Mouse (Mus musculus): ENCODE measurements around the gene Zfp62. TPM values are rescaled to one million over a fixed set of nuclear protein-coding genes. Genes with fewer than 3 reads are reported as not detected.
A peak's percentile ranks its signal among the peaks of the same experiment; 100 is the strongest.

The Zfp62 gene
- polyA plus RNA-seq, 1 experiment from 2014 or later = 28.7 TPM

- Histone ChIP-seq H3K4me3 (no peak overlapping the region), H3K9me3 (no peaks in the 10 kb centered on the region), H3K4me1 (replicated peaks) (no peaks in the 10 kb centered on the region), H3K27me3 (ENCODE audit: insufficient read depth, poor library complexity, severe bottlenecking) (no peaks in the 10 kb centered on the region), H3K27ac (no peak overlapping the region), H3K36me3 (peaks cover 48% of the 10 kb centered on the region)
- WGBS = 94% methylated on average over 2 of the region's 2 CpGs
- DNase-seq (ENCODE audit: low spot score) = no peak
Measured at GRCm38 (mm10) chr11:49219271-49219670, 16.2 kb downstream of the Zfp62 start.

GRCm38 (mm10) chr11:49224455-49224854 is 21.4 kb downstream of the Zfp62 start:
- WGBS = 76% methylated on average over 1 of the region's 1 CpGs
- Histone ChIP-seq H3K36me3 (0 out of 2 replicates have a peak, but pooled peaks cover 3% of the 10 kb centered on the region), H3K4me3 (no peak overlapping the region), H3K27ac (no peak overlapping the region), H3K9me3 (no peaks in the 10 kb centered on the region), H3K27me3 (ENCODE audit: insufficient read depth, poor library complexity, severe bottlenecking) (no peaks in the 10 kb centered on the region), H3K4me1 (replicated peaks) (no peaks in the 10 kb centered on the region)
- no peak for DNase-seq (ENCODE audit: low spot score)

- WGBS = 75% methylated on average over 3 of the region's 3 CpGs
- no peak overlapping the region for H3K4me3 ChIP-seq
- no peaks in the 10 kb centered on the region for H3K36me3 ChIP-seq
- no peak overlapping the region for H3K27ac ChIP-seq
- H3K4me1 ChIP-seq (replicated peaks) = no peaks in the 10 kb centered on the region
- H3K27me3 ChIP-seq (ENCODE audit: insufficient read depth, poor library complexity, severe bottlenecking) = no peaks in the 10 kb centered on the region
- DNase-seq (ENCODE audit: low spot score) = no peak
- H3K9me3 ChIP-seq = no peaks in the 10 kb centered on the region
Measured at GRCm38 (mm10) chr11:49232781-49233180, 29.7 kb downstream of the Zfp62 start.

- Histone ChIP-seq H3K4me3 (no peak overlapping the region), H3K9me3 (no peaks in the 10 kb centered on the region), H3K27me3 (ENCODE audit: insufficient read depth, poor library complexity, severe bottlenecking) (no peaks in the 10 kb centered on the region), H3K36me3 (no peaks in the 10 kb centered on the region), H3K4me1 (replicated peaks) (no peaks in the 10 kb centered on the region), H3K27ac (no peak overlapping the region)
- DNase-seq (ENCODE audit: low spot score) = no peak
- WGBS = 74% methylated on average over 3 of the region's 3 CpGs
Measured at GRCm38 (mm10) chr11:49235459-49236207, 32.5 kb downstream of the Zfp62 start.

GRCm38 (mm10) chr11:49236891-49237290 is 33.8 kb downstream of the Zfp62 start:
- DNase-seq (ENCODE audit: low spot score) = no peak
- H3K27me3 ChIP-seq (ENCODE audit: insufficient read depth, poor library complexity, severe bottlenecking) = no peaks in the 10 kb centered on the region
- no peak overlapping the region for H3K27ac ChIP-seq
- H3K36me3 ChIP-seq = no peaks in the 10 kb centered on the region
- H3K4me1 ChIP-seq (replicated peaks) = no peaks in the 10 kb centered on the region
- WGBS = 81% methylated on average over 1 of the region's 1 CpGs
- H3K4me3 ChIP-seq = no peak overlapping the region
- H3K9me3 ChIP-seq = no peaks in the 10 kb centered on the region

GRCm38 (mm10) chr11:49237532-49237931 is 34.4 kb downstream of the Zfp62 start:
- Histone ChIP-seq H3K4me1 (replicated peaks) (no peaks in the 10 kb centered on the region), H3K27me3 (ENCODE audit: insufficient read depth, poor library complexity, severe bottlenecking) (no peaks in the 10 kb centered on the region), H3K4me3 (no peak overlapping the region), H3K27ac (no peak overlapping the region), H3K9me3 (no peaks in the 10 kb centered on the region), H3K36me3 (no peaks in the 10 kb centered on the region)
- DNase-seq (ENCODE audit: low spot score) = no peak
- 87% methylated on average over 2 of the region's 2 CpGs for WGBS

DNA sequence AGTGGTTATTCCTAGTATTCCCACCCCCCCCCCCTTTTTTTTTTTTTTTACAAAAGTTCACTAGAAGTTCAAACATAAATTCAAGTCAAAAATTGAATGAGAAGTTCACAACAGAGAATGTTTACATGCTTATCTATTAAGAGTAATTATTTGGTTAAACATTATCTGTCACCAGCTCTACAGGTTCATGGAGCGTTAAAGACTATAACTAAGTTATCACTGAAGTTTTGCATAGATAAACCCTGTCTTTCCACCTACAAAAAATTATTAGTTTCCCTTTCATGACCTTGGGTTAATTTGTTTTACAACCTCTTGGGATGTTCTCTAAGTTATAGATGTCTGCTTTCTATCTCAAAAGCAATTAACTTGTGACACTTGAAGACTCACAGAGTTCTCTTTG is 37.2 kb downstream of the Zfp62 start:
- H3K27ac ChIP-seq = no peak overlapping the region
- DNase-seq (ENCODE audit: low spot score) = no peak
- H3K27me3 ChIP-seq (ENCODE audit: insufficient read depth, poor library complexity, severe bottlenecking) = no peaks in the 10 kb centered on the region
- no peak overlapping the region for H3K4me3 ChIP-seq
- no peaks in the 10 kb centered on the region for H3K36me3 ChIP-seq
- WGBS = 98% methylated on average over 1 of the region's 1 CpGs
- no peaks in the 10 kb centered on the region for H3K9me3 ChIP-seq
- peaks cover 19% of the 10 kb centered on the region for H3K4me1 ChIP-seq (replicated peaks)

GRCm38 (mm10) chr11:49240874-49241273 is 37.8 kb downstream of the Zfp62 start:
- H3K9me3 ChIP-seq = no peaks in the 10 kb centered on the region
- H3K27me3 ChIP-seq (ENCODE audit: insufficient read depth, poor library complexity, severe bottlenecking) = no peaks in the 10 kb centered on the region
- H3K4me1 ChIP-seq (replicated peaks) = peaks cover 24% of the 10 kb centered on the region
- 85% methylated on average over 4 of the region's 4 CpGs for WGBS
- H3K27ac ChIP-seq = no peak overlapping the region
- H3K36me3 ChIP-seq = no peaks in the 10 kb centered on the region
- no peak for DNase-seq (ENCODE audit: low spot score)
- H3K4me3 ChIP-seq = no peak overlapping the region

DNA sequence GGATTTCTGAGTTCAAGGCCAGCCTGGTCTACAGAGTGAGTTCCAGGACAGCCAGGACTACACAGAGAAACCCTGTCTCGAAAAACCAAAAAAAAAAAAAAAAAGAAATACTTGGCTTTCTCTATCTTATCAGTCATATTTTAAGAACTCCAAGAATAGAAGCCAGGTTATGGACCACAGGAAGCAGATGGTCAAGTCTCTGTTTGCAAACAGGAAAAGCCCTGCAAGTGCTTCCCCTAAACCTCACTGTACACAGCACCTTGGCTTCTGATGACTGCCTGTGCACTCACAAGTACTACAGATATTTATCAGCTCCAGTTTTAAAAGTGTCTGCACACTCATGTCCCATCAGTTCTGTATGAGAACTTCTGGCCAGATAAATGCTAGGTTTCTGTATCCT is 38.4 kb downstream of the Zfp62 start:
- peaks cover 26% of the 10 kb centered on the region for H3K4me1 ChIP-seq (replicated peaks)
- no peaks in the 10 kb centered on the region for H3K9me3 ChIP-seq
- H3K27me3 ChIP-seq (ENCODE audit: insufficient read depth, poor library complexity, severe bottlenecking) = no peaks in the 10 kb centered on the region
- 78% methylated on average over 1 of the region's 1 CpGs for WGBS
- H3K4me3 ChIP-seq = no peak overlapping the region
- no peak for DNase-seq (ENCODE audit: low spot score)
- no peaks in the 10 kb centered on the region for H3K36me3 ChIP-seq
- H3K27ac ChIP-seq = no peak overlapping the region

- Histone ChIP-seq H3K4me1 (replicated peaks) (peaks cover 36% of the 10 kb centered on the region), H3K36me3 (no peaks in the 10 kb centered on the region)
- no peak for DNase-seq (ENCODE audit: low spot score)
Measured at GRCm38 (mm10) chr11:49242944-49243626, 40.0 kb downstream of the Zfp62 start.

GRCm38 (mm10) chr11:49243727-49244594 is 40.9 kb downstream of the Zfp62 start, which contains the start of gene Mgat1:
Gene Mgat1, plus strand, starts transcription at chr11:49244191.
- peak; percentile 96 for DNase-seq (ENCODE audit: low spot score)
- Histone ChIP-seq H3K36me3 (no peaks in the 10 kb centered on the region), H3K4me1 (replicated peaks) (peaks cover 41% of the 10 kb centered on the region), H3K9me3 (no peaks in the 10 kb centered on the region), H3K27ac (peak within 1 kb of the TSS; percentile 89), H3K27me3 (ENCODE audit: insufficient read depth, poor library complexity, severe bottlenecking) (no peaks in the 10 kb centered on the region), H3K4me3 (peak within 1 kb of the TSS; percentile 67)
- under 1% methylated on average over 56 of the region's 60 CpGs for WGBS

More at GRCm38 (mm10) chr11:49242944-49243626, 40.0 kb downstream of the Zfp62 start:
- 21% methylated on average over 11 of the region's 11 CpGs for WGBS
- peak overlapping the region; percentile 67 for H3K4me3 ChIP-seq
- H3K9me3 ChIP-seq = no peaks in the 10 kb centered on the region
- H3K27me3 ChIP-seq (ENCODE audit: insufficient read depth, poor library complexity, severe bottlenecking) = no peaks in the 10 kb centered on the region
- H3K27ac ChIP-seq = peak overlapping the region; percentile 89

DNA sequence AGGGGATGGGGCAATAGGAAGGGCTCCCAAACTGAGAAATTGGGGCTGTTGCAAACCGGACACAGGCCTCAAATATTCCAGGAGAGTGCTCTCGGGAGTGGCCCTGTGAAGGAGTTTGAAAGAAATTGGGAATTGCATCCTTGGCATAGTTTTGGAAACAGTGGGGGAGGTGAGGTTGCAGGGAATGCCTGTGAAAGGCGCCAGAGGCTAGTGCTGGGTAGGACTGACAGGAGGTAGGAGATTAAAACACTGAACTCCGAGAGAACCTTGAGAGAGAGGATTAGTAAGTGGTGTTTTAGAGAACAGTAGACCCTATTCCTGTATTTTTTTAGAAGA is 41.5 kb downstream of the Zfp62 start:
- under 1% methylated on average over 4 of the region's 4 CpGs for WGBS
- H3K27ac ChIP-seq = peak overlapping the region; percentile 89

More for the DNA sequence above, 41.5 kb downstream of the Zfp62 start:
- no peaks in the 10 kb centered on the region for H3K27me3 ChIP-seq (ENCODE audit: insufficient read depth, poor library complexity, severe bottlenecking)
- no peak for DNase-seq (ENCODE audit: low spot score)
- H3K4me1 ChIP-seq (replicated peaks) = peaks cover 46% of the 10 kb centered on the region
- H3K36me3 ChIP-seq = no peaks in the 10 kb centered on the region
- peak overlapping the region; percentile 67 for H3K4me3 ChIP-seq
- no peaks in the 10 kb centered on the region for H3K9me3 ChIP-seq

All from hindbrain, embryonic 10.5 days (tissue).